Mouse (Mus musculus): Measurements from ENCODE around the gene Kcnd1.
A peak's percentile ranks its signal among the peaks of the same experiment; 100 is the strongest.

DNA sequence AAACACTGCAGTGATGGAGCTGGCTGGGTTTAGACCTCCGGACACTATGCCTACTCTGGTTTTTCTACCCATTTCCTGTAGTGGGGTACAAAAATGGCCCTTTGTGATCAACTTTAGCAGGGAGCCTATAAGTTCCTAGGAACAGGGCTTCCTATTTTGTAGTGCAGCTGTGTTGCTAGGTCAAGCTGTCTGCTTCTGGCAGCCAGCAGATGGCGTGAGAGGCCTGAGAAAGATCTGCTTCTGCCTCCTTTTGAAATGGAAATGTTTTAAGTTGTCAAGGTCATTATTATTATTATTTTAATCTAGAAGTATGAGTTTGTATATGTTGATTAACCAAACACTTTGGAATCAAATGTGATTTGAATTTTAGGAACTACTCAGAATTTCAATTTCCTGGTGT lies 32.5 kb downstream of the Kcnd1 start:
- TF ChIP-seq CTCF (IDR thresholded peaks at IDR 0.05; ENCODE audit: low read depth, low read length): peak; percentile 69
- TF ChIP-seq POLR2A (IDR thresholded peaks at IDR 0.05; ENCODE audit: extremely low read depth, insufficient read depth, low read length): no peak
